Mouse (Mus musculus) skeletal muscle tissue, adult 2 months (tissue): ENCODE measurements around the gene Slc2a8.

ENCODE experiments used
- DNase-seq: peaks from one replicate; pipeline ENCODE4 v3.0.0-alpha.2; 2012; ENCODE audit warnings: low read depth, low spot score

Slc2a8 gene

DNA sequence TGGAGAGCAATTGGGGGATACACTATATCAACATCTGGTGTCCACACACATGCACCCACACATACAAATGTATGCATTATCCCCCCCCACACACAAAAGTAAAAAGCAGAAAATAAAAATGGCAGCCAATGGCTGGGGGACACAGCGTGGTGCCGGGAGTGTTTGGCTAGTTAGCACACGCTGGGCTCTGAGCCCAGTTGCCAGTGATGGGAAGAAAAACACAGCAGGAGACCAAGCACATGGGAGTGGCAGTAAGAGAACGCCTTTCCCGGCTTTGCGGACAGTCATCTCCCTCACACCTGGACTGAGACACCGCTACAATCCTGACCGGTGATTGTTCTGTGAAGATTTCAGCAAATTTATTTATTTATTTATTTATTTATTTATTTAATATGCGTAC lies 10.6 kb downstream of the Slc2a8 start:
- DNase-seq, result no peak

DNA sequence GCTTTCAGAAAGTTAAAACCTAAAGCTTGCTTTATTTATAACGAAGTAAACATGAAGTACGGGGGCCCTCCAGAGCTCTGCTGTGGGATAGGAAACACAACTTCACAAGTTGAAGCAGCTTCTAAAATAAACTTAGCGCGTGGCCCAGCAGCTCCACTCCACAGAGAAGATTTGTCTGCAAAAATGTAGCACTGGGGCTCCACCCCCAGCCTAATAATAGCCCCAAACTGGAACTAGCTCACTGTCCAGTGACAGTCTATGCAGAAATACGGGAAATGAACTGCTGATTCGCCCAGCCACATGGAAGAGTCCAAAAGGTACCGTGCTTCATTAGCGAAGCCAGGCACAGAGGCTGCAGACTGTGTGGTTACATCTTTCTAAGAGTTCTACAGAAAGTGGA lies 12.6 kb downstream of the Slc2a8 start:
- DNase-seq, result no peak

DNA sequence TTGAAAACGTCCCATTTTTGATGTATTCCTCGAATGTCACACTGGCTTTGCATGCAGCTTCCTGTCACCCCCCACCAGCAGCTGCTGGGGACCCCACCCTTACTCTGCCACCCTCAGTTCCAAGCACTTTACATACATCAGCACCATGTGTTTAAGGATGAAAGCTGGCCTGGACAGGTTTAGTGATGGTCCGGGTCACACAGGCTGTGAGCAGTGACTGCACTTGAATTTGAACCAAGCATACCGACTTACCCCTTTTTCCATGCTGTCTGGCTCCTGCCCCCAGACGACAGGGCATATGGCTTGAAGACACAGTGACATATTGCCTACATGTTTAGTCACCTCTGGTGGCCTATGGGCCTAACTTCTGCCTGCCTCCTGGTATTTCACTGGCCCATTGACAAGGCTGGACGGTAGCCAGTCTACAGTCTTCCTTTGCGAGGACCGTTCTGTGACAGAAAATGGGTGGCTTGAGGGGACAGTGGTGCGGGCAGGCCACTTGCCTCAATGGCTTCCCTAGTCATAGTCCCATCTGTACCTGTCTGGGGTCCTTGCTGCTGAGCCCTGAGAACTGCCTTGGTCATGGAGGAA lies 13.8 kb downstream of the Slc2a8 start:
- no peak for DNase-seq

DNA sequence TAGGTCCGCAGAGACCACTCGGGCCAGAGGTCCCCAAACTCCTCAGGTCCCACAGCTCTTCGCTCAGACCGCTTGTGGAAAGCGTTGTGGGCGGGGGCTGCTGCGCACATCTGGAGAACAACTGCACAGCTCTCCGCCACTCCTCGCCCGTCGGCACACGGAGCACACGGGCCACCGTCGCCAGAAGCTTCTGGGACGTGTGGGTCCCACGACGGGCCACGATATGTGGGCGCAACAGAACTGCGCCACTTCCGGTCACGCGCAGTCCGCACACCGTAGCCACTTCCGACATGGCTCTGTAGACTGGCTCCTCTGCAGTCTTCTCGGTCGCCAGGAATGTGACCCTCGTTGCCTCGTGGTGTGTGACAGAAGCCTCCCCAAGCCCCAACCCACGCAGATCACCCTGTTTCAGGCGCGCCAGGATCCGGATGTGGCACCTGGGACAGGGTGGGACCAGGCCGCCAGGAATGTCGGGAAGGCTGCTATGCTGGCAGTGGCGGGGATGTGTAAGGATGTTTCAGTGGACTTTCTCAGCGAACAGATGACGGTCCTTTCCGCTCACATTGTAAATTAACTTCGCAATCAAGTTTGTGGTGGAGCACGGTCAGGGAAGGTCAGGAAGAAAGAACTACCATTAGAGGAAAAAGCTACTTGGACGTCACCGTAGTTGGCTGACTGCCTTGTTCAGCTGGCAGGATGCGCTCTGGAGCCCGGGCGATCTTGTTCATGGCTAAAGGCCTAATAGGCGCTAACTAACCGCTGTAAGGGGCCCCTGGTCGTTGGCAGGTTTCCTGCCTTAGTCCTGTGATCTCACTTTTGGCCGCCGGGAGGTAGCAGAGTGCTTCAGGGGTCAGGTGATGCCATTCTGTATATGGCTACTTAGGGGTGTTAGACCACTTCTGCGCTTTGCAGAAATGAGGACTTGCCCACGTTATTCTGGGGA lies 14.9 kb downstream of the Slc2a8 start:
- peak; percentile 91 for DNase-seq

DNA sequence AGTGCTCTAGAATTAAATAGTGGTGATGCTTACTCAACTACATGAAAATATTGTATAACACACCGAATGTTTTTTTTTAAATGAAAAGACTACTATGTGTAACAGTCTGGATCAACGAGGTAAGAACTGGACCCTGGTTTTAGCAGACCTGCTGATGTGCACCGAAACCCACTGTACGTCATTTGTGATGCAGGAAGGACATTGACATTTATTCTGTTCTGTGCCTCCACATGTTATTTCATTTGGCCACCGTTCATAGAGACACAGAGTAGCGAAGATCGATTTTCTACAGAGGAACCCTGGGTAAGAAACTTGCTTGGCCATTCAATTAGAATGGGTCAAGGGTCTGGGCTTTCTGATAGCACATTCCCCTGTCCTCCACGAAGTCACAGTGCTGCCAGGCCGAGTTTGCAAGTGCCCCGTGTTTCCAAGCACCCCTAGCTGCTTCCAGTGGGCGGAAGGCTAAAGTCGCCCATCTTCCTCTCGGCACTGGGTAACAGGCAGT lies 15.6 kb downstream of the Slc2a8 start:
- no peak for DNase-seq

DNA sequence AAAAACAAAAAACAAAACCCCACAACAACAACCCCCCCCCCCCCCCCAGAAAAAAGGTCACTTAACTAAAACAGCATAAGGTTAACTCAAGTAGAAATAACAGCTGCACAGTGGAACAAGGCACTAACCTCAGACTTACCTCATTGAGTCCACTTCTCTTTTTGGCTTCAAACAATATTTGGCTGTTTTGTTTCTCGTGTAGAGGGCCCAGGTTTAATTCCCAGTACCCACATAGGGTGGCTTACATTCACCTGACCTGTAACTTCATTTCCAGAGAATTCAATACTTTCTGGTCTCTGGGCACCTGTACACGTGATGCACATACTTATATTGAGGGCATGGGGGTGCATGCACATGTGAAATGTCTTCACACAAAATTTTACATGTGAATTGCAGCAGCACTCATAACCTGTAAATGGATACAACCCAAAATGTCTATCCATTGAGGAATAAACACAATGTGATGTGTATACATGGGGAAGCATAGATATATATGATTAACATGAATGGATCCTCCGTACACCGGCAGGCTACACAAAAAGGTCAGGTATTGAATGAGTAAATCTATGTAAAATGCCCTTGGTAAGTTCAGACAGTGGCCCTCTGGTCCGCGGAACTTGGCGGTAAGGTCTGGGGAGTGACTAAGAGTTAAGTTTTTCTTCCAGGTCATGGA lies 16.2 kb downstream of the Slc2a8 start:
- no peak for DNase-seq

DNA sequence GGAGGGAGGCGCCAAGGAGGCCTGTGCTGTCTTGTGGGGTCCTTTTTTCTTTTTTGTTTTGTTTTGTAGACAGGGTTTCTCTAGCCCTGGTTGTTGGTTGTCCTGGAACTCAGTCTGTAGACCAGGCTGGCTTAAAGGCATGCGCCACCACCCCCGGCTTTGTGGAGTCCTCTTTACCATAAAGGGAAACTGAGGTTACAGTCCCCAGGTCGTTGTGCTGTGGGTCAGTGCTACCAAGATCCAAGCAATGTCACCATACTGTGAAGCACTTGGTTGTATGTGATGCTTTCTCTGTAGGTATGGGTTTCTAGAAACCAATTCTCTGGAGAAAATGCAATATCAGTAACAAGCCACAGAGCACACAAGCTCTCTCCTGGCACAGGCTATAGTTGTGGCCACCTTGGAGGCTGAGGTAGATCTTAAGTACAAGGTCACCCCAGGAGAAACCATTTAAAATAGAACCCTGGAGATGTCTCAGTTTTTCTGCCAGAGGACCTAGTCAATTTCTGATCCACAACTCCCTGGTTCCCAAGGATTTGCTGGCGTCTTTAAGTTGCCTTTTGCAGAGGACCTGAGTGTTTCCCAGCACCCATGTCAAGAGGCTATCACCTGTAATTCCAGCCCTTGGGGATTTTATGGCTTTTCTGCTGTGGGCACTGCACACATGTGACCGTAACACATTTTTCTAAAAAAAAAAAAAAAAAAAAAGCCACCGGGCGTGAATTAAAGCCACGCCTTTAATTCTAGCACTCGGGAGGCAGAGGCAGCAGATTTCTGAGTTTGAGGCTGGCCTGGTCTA lies 17.0 kb downstream of the Slc2a8 start:
- no peak for DNase-seq

DNA sequence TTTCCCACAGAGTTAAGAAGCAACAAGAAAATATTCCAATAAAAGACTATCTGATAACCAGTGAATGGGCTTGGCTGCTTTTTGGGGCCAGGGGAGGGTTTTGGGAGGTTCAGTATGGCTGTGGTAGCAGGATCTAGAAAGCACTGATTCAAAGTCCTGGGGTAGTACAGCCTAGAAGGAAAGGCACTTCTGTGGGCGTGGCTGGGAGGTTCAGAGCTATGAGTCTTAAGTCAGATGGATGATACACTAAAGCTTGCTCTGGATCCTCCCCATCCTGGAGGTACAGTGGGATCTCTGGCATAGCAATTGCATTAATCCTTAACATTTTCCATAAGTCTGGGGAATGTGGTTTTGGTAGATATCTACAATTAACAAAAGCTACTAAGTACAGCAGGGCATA lies 17.9 kb downstream of the Slc2a8 start:
- DNase-seq, result no peak

DNA sequence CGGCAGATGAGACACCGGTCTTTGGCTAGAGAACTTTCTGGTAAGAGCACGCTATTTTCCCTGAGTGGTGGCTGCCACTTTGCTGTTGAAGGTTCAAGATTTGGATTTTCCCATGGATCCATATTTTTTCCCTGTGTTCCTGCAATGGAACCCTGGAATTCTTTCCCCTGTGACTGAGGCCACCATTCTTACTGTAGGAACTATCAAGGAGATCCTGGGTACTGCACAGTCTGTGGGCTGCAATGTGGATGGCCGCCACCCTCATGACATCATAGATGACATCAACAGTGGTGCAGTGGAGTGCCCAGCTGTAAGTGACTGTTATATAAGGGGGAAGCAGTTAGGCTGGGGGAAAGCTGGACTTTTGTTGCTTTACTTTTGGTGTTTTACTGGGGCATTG lies 18.3 kb downstream of the Slc2a8 start:
- no peak for DNase-seq

DNA sequence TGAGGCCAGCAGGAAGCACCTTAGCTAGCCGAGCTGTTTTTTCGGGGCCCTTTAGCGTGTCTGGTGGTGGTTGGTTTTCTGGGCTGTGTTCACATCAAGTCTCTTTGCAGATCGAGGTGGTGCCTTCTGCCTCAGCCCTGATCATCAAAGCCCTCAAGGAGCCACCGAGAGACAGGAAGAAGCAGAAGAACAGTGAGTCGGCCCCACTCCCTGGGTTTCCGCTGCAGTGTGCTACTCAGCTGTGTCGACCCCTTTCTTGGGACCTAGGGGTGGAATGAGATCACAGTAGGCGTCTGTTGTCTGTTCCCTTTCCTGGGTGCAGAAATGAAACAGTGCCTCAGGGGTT lies 19.0 kb downstream of the Slc2a8 start:
- no peak for DNase-seq

DNA sequence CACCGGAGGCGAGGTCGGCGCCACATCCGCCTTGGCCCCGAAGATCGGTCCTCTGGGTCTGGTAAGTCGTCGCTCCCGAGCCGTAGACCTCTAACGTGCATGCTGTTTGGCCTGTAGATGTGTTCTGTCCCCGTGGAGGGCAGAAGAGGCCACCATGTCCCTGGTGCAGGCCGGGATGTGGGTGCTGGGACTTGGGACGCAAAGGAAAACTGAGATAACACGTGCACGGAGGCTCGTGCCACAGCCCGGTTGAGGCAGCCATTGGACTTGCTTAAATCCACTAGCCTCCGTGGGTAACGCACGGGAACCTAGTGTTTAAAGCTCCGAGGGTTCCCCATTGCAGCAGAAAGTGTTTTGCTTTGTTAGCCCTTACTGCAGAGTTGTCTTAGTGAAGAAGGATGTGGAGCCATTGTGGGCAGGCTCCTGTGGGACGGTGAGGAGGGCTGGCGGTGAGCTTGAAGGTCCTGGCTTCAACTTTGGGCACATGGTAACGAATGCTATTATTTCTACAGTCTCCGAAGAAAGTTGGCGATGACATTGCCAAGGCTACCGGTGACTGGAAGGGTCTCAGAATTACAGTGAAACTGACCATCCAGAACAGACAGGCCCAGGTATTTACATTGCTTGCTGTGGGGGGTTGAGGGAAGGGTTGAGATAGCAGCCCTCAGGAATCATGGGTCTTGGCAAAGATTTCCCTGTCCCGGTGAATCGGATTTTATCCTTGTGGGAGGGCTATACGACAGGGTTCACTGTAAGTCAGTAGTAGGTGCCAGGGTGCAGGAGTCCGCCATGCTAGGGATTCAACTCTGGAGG lies 19.6 kb downstream of the Slc2a8 start:
- DNase-seq, result no peak

DNA sequence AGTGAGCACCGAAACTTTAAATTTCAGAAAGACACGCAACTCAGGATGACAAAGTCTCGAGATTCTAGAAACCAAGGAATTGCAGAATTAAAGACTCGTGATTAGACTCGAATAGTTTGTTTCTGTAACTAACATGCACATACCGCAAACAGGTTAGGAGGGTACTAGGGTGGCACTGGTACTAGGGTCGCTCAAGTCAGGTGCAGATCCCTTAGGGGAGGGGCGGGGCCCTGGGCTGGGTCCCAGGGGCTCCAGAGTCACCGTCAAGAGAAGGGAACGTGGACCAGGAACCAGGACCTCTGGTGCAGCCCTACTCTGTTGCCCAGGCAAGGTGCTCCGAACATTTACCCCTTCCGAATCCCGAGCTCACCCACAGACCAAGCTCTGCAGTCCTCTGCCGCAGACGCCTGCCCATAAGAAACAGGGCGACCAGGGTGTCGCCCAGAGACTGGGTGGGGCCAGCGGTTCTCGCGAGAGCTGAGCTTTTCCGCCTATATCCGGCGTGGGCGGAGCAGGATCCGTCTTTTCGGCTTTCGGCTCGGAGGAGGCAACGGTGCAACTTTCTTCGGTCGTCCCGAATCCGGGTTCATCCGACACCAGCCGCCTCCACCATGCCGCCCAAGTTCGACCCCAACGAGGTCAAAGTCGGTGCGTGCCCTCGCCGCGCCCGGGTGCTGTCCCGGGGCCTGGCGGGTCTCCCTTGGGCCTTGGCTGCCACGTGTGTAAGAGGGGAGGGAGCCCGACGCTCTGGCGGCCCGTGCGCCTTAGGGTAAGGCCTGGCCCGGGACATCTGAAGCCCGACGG lies 20.5 kb downstream of the Slc2a8 start, which contains the start of the genes Rpl12 and Lrsam1:
Gene Rpl12 (plus strand): TSS at position 368 of the 804 bp plus-strand sequence.
Gene Lrsam1 (minus strand): TSS at position 423 of the 804 bp plus-strand sequence.
- DNase-seq, result peak; percentile 96

DNA sequence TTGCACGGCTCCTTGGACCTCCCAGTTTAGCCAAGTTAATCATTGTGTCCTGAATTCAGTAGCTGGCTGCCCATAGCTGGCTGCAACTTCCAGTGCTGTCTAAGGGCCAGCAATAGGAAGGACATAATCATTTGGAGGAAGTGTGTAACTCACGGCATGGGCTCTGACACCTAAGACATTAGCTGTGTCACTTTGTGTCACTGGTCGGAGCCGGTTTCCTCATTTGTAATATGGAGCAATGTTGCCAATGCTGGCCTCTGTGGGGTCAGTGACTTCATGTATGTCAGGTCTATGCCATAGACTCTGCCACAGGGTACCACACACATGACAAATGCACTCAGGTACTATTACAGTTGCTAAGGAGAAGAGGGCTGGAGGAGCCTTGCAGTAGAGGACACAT lies 21.6 kb downstream of the Slc2a8 start:
- DNase-seq, result no peak

DNA sequence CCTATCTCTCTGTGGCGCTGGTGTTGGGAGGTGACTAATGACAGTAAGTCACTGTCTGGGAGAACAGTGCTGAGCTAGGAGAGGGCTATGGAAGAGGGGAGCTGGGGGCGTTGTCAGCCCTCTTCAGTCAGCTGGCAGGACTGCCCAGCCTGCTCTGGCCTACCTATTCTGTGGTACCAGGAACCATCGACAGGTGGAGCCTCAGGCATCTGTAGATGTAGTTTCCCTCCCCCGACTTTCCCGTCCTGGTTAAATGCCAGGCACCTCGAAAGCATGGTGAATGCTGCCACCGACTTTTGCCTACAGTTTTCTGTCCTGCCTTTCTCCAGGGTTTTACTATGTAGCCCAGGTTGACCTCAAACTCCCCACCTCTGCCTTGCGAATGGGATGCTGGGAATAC lies 24.5 kb downstream of the Slc2a8 start:
- DNase-seq, result no peak

DNA sequence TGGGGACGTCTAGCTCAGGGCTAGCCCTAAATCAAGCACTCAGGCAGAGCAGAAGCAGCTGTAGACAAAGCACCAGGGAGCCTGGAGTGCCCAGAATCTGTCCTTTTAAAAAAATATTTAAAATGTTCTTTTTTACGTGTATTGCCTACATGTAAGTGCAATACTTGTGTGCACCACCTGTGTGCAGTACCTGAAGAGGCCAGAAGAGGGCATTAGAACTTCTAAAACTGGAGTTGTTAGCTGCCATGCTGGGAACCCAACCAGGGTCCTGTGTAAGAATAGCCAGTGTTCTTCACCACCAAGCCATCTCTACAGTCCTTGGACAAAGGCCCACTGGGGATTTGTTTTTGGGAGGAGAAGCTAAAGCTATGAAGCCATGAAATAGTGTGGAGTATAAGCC lies 27.3 kb downstream of the Slc2a8 start:
- no peak for DNase-seq

DNA sequence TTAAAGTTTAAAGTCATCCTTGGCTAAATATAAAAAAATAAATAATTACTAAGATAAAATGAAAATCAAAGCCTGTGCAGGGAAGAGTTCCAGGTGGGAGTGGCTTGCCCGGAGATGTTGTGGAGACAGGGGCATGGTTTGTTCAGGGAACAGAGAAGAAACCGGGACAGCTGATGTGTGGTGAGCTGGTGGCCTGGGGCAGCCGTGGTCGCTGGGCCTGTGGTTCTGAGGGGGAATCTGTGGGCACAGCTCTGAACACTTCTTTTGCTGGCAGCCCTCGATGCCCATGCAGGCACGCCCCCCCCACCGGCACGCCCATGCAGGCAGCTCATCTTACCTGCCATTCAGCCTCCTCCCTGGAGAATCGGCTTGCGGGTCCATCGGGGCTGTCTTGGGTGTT lies 34.4 kb downstream of the Slc2a8 start:
- DNase-seq, result no peak

DNA sequence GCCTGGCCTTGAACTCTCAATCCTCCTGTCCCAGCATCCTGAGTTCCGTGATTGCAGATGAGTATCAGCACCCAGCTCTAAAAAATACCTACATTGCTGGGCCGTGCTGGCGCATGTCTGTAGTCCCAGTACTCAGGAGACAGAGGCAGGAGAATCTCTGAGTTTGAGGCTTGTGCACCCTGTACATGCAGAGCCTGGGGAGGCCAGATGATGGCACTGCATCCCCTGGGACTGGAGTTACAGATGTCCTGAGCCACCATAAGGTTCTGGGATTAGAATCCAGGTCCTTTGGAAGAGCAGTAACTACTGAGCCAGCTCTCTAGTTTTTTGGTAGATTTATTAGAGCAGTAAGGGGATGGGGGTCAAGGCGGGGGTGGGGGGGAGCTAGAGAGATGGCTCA lies 41.4 kb downstream of the Slc2a8 start:
- no peak for DNase-seq

DNA sequence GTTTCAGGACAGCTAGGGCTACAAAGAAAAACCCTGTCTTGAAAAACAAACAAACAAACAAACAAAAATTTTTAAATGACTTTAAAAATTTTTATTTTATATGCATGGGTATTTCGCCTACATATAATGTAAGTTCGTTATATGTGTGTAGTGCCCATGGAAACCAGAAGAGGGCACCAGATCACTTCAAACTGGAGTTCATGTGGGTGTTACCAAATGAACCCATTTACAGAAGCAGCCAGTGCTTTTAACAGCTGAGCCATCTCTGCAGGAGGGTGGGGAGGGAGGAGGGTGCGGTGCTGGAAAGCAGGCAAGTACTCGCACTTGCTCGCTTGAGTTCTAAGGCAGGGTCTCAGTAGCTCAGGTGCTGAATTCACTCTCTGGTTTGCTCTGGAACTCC lies 42.5 kb downstream of the Slc2a8 start:
- peak; percentile 34 for DNase-seq

DNA sequence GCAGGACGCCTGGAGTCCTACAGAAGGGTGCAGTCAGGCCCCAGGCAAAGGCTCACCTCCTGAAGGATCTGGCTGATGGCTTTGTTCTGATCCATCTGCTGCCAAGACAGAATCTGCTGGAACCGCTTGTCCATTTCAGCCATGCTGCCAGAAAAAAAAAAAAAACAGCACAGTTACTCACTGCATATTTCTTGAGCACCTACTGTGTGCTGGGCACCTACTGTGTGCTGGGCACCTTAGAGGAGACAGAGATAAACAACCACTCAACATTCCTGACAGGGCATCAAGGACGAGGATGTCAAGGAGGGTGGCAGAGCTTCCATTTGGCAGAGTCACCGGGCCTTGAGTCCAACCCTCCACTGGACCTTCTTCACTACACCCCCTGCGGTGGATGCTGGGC lies 43.1 kb downstream of the Slc2a8 start:
- no peak for DNase-seq

DNA sequence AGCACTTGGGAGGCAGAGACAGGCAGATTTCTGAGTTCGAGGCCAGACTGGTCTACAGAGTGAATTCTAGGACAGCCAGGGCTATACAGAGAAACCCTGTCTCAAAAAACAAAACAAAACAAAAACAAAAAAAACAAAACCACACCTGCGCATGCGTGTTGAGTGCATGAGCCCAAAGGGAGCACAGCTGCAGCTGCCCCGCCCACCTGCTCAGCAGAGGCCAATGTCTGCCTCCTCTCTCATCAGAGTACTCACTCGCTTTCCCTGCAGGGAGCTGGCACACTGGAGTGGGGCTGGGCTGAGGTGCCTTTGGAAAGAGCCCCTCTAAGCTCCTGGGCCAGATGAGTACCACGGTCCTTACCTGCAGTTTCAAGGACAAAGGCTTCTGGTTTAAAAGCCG lies 50.2 kb downstream of the Slc2a8 start:
- DNase-seq, result no peak
